Mouse (Mus musculus): ENCODE data around the gene Il27ra. TPM values are rescaled to one million over a fixed set of nuclear protein-coding genes. Genes with fewer than 3 reads are reported as not detected.

Il27ra gene
- total RNA-seq (2012; rRNA removed): 0.89 and 3.6 TPM in 2 replicates

GRCm38 (mm10) chr8:84042066-84042947 lies at the start of gene Il27ra:
Gene Il27ra (minus strand): TSS chr8:84042589.
- no peak for TF ChIP-seq HCFC1 (IDR thresholded peaks at IDR 0.05; ENCODE audit: borderline replicate concordance, insufficient read depth, low read length)
- no peak for TF ChIP-seq ZNF384 (IDR thresholded peaks at IDR 0.05; ENCODE audit: low read depth, low read length)
- no peak for TF ChIP-seq CHD2 (IDR thresholded peaks at IDR 0.05; ENCODE audit: low read depth, low read length)
- TF ChIP-seq ZC3H11A (IDR thresholded peaks at IDR 0.05; ENCODE audit: borderline replicate concordance, low read depth, low read length): no peak
- TF ChIP-seq MAFK (IDR thresholded peaks at IDR 0.05; ENCODE audit: insufficient read depth, low read depth, low read length): no peak
- Histone ChIP-seq H3K36me3 (ENCODE audit: control insufficient read depth, insufficient read depth, low read length, poor library complexity, severe bottlenecking) (no peaks in the 10 kb centered on the region), H3K4me3 (ENCODE audit: insufficient read depth in 1 of 2, low read depth in 1 of 2, low read length in 2 of 2, poor library complexity in 1 of 2, severe bottlenecking in 1 of 2) (peak within 1 kb of the TSS; percentile 51 to 66), H3K27ac (ENCODE audit: insufficient read depth, low read depth, low read length, poor library complexity, severe bottlenecking) (no peak within 1 kb of the TSS), H3K4me1 (ENCODE audit: control insufficient read depth in 2 of 2, insufficient read depth in 2 of 2, low read length in 2 of 2, poor library complexity in 1 of 2) (peaks cover 6 to 14% of the 10 kb centered on the region in 2 experiments), H3K9ac (ENCODE audit: insufficient read depth, low read depth, low read length, poor library complexity, severe bottlenecking) (peak within 1 kb of the TSS; percentile 15; the same call in 1 of the 2 replicates), H3K9me3 (ENCODE audit: control insufficient read depth, insufficient read depth, low read depth, low read length) (no peaks in the 10 kb centered on the region)
- no peak for DNase-seq (ENCODE audit: low read depth, low spot score)
- in situ Hi-C loops (cut with MboI; ENCODE audit: low sequenced_read_pairs in 2 of 2, unreplicated experiment in 2 of 2): no loop called here

GRCm38 (mm10) chr8:84090585-84090984 lies 48.2 kb upstream of the Il27ra start:
- no peak for DNase-seq (ENCODE audit: low read depth, low spot score)
- Histone ChIP-seq H3K4me1 (ENCODE audit: control insufficient read depth in 2 of 2, insufficient read depth in 2 of 2, low read length in 2 of 2, poor library complexity in 1 of 2) (no peaks in the 10 kb centered on the region; a peak in 1 of 4 replicates), H3K9me3 (ENCODE audit: control insufficient read depth, insufficient read depth, low read depth, low read length) (no peaks in the 10 kb centered on the region), H3K4me3 (ENCODE audit: insufficient read depth in 1 of 2, low read depth in 1 of 2, low read length in 2 of 2, poor library complexity in 1 of 2, severe bottlenecking in 1 of 2) (no peak overlapping the region), H3K9ac (ENCODE audit: insufficient read depth, low read depth, low read length, poor library complexity, severe bottlenecking) (no peak overlapping the region), H3K36me3 (ENCODE audit: control insufficient read depth, insufficient read depth, low read length, poor library complexity, severe bottlenecking) (peaks cover 31% of the 10 kb centered on the region; the same call in 1 of the 2 replicates), H3K27ac (ENCODE audit: insufficient read depth, low read depth, low read length, poor library complexity, severe bottlenecking) (no peak overlapping the region)
- in situ Hi-C loops (cut with MboI; ENCODE audit: low sequenced_read_pairs in 2 of 2, unreplicated experiment in 2 of 2): no loop called here
- TF ChIP-seq HCFC1 (IDR thresholded peaks at IDR 0.05; ENCODE audit: borderline replicate concordance, insufficient read depth, low read length): no peak
- TF ChIP-seq MAFK (IDR thresholded peaks at IDR 0.05; ENCODE audit: insufficient read depth, low read depth, low read length): no peak
- no peak for TF ChIP-seq ZNF384 (IDR thresholded peaks at IDR 0.05; ENCODE audit: low read depth, low read length)
- TF ChIP-seq ZC3H11A (IDR thresholded peaks at IDR 0.05; ENCODE audit: borderline replicate concordance, low read depth, low read length): no peak

- TF ChIP-seq ZNF384 (IDR thresholded peaks at IDR 0.05; ENCODE audit: low read depth, low read length) (no peak), ZC3H11A (IDR thresholded peaks at IDR 0.05; ENCODE audit: borderline replicate concordance, low read depth, low read length) (no peak), CHD2 (IDR thresholded peaks at IDR 0.05; ENCODE audit: low read depth, low read length) (no peak), MAFK (IDR thresholded peaks at IDR 0.05; ENCODE audit: insufficient read depth, low read depth, low read length) (no peak), HCFC1 (IDR thresholded peaks at IDR 0.05; ENCODE audit: borderline replicate concordance, insufficient read depth, low read length) (no peak)
- DNase-seq (ENCODE audit: low read depth, low spot score): no peak
- in situ Hi-C loops (cut with MboI; ENCODE audit: low sequenced_read_pairs in 2 of 2, unreplicated experiment in 2 of 2): no loop called here
- Histone ChIP-seq H3K27ac (ENCODE audit: insufficient read depth, low read depth, low read length, poor library complexity, severe bottlenecking) (no peak overlapping the region), H3K9me3 (ENCODE audit: control insufficient read depth, insufficient read depth, low read depth, low read length) (no peaks in the 10 kb centered on the region), H3K36me3 (ENCODE audit: control insufficient read depth, insufficient read depth, low read length, poor library complexity, severe bottlenecking) (peaks cover 31% of the 10 kb centered on the region; the same call in 1 of the 2 replicates), H3K4me3 (ENCODE audit: insufficient read depth in 1 of 2, low read depth in 1 of 2, low read length in 2 of 2, poor library complexity in 1 of 2, severe bottlenecking in 1 of 2) (no peak overlapping the region), H3K4me1 (ENCODE audit: control insufficient read depth in 2 of 2, insufficient read depth in 2 of 2, low read length in 2 of 2, poor library complexity in 1 of 2) (peaks cover 0 to 8% of the 10 kb centered on the region in 2 experiments; a peak in 2 of 4 replicates), H3K9ac (ENCODE audit: insufficient read depth, low read depth, low read length, poor library complexity, severe bottlenecking) (no peak overlapping the region)
Measured at GRCm38 (mm10) chr8:84089277-84089676, 46.9 kb upstream of the Il27ra start.

DNA sequence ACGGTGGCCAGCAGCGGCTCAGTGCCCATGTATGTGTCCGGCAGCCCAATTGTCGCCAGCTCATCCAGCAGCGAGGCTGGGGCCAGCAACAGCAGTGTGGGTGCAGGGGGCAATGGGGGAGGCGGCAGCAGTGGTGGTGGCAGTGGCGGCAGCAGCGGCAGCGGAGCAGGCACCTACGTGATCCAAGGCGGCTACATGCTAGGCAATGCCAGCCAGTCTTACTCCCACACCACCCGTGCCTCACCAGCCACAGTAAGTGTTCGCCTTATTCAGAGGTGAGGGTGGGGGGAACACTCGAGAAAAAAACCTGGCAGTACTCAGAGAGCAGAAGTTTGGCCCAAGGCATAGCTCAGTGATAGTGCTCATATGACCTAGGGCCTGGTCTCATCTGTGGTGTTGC lies 45.4 kb upstream of the Il27ra start:
- peaks cover 25% of the 10 kb centered on the region; the same call in 1 of the 2 replicates for H3K36me3 ChIP-seq (ENCODE audit: control insufficient read depth, insufficient read depth, low read length, poor library complexity, severe bottlenecking)
- in situ Hi-C loops (cut with MboI; ENCODE audit: low sequenced_read_pairs in 2 of 2, unreplicated experiment in 2 of 2): no loop called here
- TF ChIP-seq ZC3H11A (IDR thresholded peaks at IDR 0.05; ENCODE audit: borderline replicate concordance, low read depth, low read length) (no peak), ZNF384 (IDR thresholded peaks at IDR 0.05; ENCODE audit: low read depth, low read length) (no peak), HCFC1 (IDR thresholded peaks at IDR 0.05; ENCODE audit: borderline replicate concordance, insufficient read depth, low read length) (no peak), MAFK (IDR thresholded peaks at IDR 0.05; ENCODE audit: insufficient read depth, low read depth, low read length) (no peak), CHD2 (IDR thresholded peaks at IDR 0.05; ENCODE audit: low read depth, low read length) (no peak)
- DNase-seq (ENCODE audit: low read depth, low spot score): no peak
- H3K9me3 ChIP-seq (ENCODE audit: control insufficient read depth, insufficient read depth, low read depth, low read length): no peaks in the 10 kb centered on the region
- H3K4me3 ChIP-seq (ENCODE audit: insufficient read depth in 1 of 2, low read depth in 1 of 2, low read length in 2 of 2, poor library complexity in 1 of 2, severe bottlenecking in 1 of 2): no peak overlapping the region
- peaks cover 0 to 12% of the 10 kb centered on the region in 2 experiments; a peak in 2 of 4 replicates for H3K4me1 ChIP-seq (ENCODE audit: control insufficient read depth in 2 of 2, insufficient read depth in 2 of 2, low read length in 2 of 2, poor library complexity in 1 of 2)
- H3K9ac ChIP-seq (ENCODE audit: insufficient read depth, low read depth, low read length, poor library complexity, severe bottlenecking): no peak overlapping the region
- no peak overlapping the region for H3K27ac ChIP-seq (ENCODE audit: insufficient read depth, low read depth, low read length, poor library complexity, severe bottlenecking)

All from ES-E14 (cell line).